Mouse (Mus musculus) gastrocnemius, adult 8-10 months (tissue): ENCODE measurements around the gene 2210017I01Rik. TPM values are rescaled to one million over a fixed set of nuclear protein-coding genes. Genes with fewer than 3 reads are reported as not detected.

Source experiments
- DNase-seq, 2 experiments: peaks; one replicate each; pipeline ENCODE4 v3.0.0; 2022; ENCODE audit warnings: low spot score in 2 of 2
- total RNA-seq, 4 experiments: library from RNA; stranded (reverse); gene quantifications; 2 replicates each; pipeline ENCODE4 v1.2.4; 2022

Gene 2210017I01Rik
- total RNA-seq, 4 experiments from 2014 or later = not detected

GRCm38 (mm10) chr3:92565418-92565817 is 41.9 kb downstream of the 2210017I01Rik start:
- DNase-seq = no peak

Other genes starting within 250 kb of the 2210017I01Rik start
- not detected for gene Sprr2f, start 242.3 kb downstream of the 2210017I01Rik start, total RNA-seq
- not detected for gene Sprr2h, start 221.8 kb downstream of the 2210017I01Rik start, total RNA-seq
- gene Sprr2i, start 199.5 kb downstream of the 2210017I01Rik start, total RNA-seq = not detected
- gene Sprr2j-ps, start 189.4 kb downstream of the 2210017I01Rik start, total RNA-seq = not detected
- 1 to 10 TPM in 3 of 4 experiments, not detected in 1; 2.7 to 4.8 (median 4.7) TPM for gene Gm9774, start 178.1 kb downstream of the 2210017I01Rik start, total RNA-seq
- not detected for gene Sprr2k, start 174.9 kb downstream of the 2210017I01Rik start, total RNA-seq
- gene Sprr1b, start 168.7 kb downstream of the 2210017I01Rik start, total RNA-seq = not detected
- gene Sprr3, start 148.8 kb downstream of the 2210017I01Rik start, total RNA-seq = not detected
- not detected for gene Sprr1a, start 121.6 kb downstream of the 2210017I01Rik start, total RNA-seq
- gene Sprr4, start 107.0 kb downstream of the 2210017I01Rik start, total RNA-seq = not detected
- not detected for gene 2310046K23Rik, start 73.0 kb downstream of the 2210017I01Rik start, total RNA-seq
- not detected for gene Ivl, start 33.8 kb downstream of the 2210017I01Rik start, total RNA-seq
- gene Smcp, start 18.5 kb downstream of the 2210017I01Rik start, total RNA-seq = not detected
- not detected for gene Lce6a, start 14.2 kb upstream of the 2210017I01Rik start, total RNA-seq
- gene Lce1a1, start 40.8 kb upstream of the 2210017I01Rik start, total RNA-seq = not detected
- not detected for gene Lce1b, start 49.4 kb upstream of the 2210017I01Rik start, total RNA-seq
- gene Lce1a2, start 62.8 kb upstream of the 2210017I01Rik start, total RNA-seq = not detected
- not detected for gene Lce1c, start 71.8 kb upstream of the 2210017I01Rik start, total RNA-seq
- not detected for gene Lce1d, start 79.7 kb upstream of the 2210017I01Rik start, total RNA-seq
- not detected for gene Lce1e, start 101.6 kb upstream of the 2210017I01Rik start, total RNA-seq
- not detected for gene Lce1f, start 112.9 kb upstream of the 2210017I01Rik start, total RNA-seq
- not detected for gene Gm38119, start 131.6 kb upstream of the 2210017I01Rik start, total RNA-seq
- not detected for gene Lce1g, start 144.8 kb upstream of the 2210017I01Rik start, total RNA-seq
- gene Lce1h, start 157.6 kb upstream of the 2210017I01Rik start, total RNA-seq = not detected
- gene Lce1i, start 171.4 kb upstream of the 2210017I01Rik start, total RNA-seq = not detected
- not detected for gene Lce1j, start 183.0 kb upstream of the 2210017I01Rik start, total RNA-seq
- not detected for gene Lce1k, start 200.4 kb upstream of the 2210017I01Rik start, total RNA-seq
- not detected for gene Kprp, start 219.8 kb upstream of the 2210017I01Rik start, total RNA-seq
- not detected for gene Lce1l, start 243.8 kb upstream of the 2210017I01Rik start, total RNA-seq